Mouse (Mus musculus) lung, adult 10 weeks (tissue): ENCODE results near the gene Ahr. TPM values are rescaled to one million over a fixed set of nuclear protein-coding genes. Genes with fewer than 3 reads are reported as not detected.

ENCODE experiments used
- polyA plus RNA-seq: library from polyadenylated mRNA; stranded (reverse); fragments of 350-450 nt; fragmentation: Illumina TruSeq; extraction: RNeasy Lipid Tissue Mini Kit (QIAGEN cat#74804); gene quantifications from one replicate; pipeline ENCODE4 v1.2.3, GENCODE M21; 2014; ENCODE audit warnings: low read depth, low replicate concordance; ENCODE audit not compliant: insufficient read depth

Ahr gene
- 13.0 TPM for polyA plus RNA-seq

DNA sequence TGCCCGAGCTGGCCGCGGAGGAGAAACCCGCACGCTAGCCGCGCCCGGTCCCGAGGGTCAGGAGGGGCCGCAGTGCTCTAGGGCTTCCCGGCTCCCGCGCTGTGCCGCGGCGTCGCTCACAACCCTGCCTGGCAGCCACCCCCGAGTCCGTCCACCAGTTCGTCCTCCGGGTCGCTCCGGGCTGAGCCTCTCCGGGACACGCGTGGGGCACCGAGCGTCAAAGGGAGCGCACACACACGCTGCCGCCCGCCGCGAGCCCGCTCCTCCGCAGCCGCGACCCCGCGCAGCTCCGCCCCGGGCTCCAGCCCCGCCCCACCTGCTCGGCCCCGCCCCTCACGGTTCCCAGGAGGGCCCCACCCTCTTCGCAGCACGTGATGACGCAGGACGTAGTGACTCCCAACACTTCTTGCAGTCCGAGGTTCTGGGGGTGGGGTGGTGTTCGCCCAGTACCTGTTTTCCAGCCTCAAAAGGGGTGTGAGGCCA is at the start of gene Ahr:
Ahr (minus strand) TSS at position 285 of the 483 bp plus-strand sequence.

